Mouse (Mus musculus) adrenal gland, postnatal 25 days (tissue): ENCODE data around the gene Ptprt. TPM values are rescaled to one million over a fixed set of nuclear protein-coding genes. Genes with fewer than 3 reads are reported as not detected.

ENCODE experiments used
- DNase-seq: peaks from one replicate; pipeline ENCODE4 v3.0.0; 2021; ENCODE audit warnings: mixed read lengths
- total RNA-seq: library from RNA; stranded (reverse); gene quantifications from 2 replicates; pipeline ENCODE4 v1.2.3, GENCODE M21; 2021

The Ptprt gene
- total RNA-seq, 1 experiment from 2014 or later: 0.15 TPM

DNA sequence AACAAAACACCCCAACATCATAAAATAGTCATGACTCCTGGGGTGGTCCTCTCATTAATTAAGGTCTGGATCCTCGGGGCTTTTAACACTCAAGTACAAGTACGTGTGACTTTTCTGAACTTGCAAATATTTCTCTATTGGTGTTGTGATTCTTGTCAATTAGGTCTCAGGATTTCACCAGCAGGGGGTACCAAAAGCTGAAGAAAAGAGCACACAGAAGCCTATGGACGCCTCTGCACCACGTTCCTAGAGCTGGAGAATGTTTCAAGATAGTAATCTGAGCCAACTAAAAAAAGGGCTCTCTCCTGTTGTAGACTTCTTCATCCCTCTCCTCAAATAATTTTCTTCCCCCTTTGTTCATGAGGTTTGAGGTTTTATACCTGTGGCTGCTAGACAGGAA, 1000.1 kb downstream of the Ptprt start:
- no peak for DNase-seq

DNA sequence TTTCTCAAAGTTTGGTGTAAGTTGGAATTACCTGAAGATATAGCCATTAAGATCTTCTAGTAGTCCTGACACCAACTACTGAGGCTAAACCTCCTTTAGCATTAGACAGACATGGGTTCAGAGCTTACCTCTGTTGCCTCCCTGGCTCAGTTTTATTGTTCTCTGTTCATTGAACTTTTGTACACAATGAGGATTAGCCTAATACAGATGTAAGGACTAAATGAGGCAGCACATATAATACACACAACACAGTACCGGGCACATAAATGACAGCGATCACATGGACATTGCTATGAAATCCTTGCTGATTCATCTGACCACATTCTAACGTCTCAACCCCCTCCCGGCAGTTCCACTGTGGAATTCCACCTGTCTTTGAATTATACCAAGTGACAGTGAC, 1003.9 kb downstream of the Ptprt start:
- DNase-seq: no peak

DNA sequence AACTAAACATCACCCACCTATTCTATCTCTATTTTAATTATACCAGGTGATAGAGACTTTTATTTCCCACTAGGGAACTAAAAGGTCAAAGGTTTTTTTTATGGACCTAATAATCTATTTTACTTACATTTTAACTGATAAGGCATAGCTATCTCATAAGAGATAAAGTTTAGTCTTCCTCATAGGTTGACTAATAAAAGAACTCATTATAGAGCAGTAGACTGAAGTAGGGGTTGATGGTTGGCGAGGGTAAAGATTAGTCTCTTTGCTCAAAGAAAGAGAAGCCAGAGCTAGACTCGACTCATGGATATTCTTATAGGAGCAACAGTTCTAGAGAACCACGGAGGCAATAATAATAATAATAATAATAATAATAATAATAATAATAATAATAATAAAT, 1004.3 kb downstream of the Ptprt start:
- DNase-seq: no peak

DNA sequence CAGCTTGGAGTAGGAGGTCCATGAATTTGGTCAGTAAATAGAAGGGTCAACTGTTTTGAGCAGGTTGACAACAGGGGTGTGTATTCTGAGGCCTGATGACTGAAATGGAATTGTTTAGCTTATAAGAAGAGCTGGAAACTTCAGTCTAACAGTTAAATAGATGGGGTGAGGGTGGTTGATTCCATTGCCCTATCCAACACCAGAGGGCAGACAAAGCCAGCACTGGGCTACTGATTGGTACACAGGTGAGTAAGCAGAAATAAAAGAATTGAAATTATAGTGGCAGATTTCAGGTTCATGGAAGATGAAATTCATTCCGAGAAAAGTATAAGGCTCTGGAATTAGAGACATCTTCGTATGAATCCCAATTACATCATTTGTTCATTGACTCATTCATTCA, 1020.1 kb downstream of the Ptprt start:
- no peak for DNase-seq

DNA sequence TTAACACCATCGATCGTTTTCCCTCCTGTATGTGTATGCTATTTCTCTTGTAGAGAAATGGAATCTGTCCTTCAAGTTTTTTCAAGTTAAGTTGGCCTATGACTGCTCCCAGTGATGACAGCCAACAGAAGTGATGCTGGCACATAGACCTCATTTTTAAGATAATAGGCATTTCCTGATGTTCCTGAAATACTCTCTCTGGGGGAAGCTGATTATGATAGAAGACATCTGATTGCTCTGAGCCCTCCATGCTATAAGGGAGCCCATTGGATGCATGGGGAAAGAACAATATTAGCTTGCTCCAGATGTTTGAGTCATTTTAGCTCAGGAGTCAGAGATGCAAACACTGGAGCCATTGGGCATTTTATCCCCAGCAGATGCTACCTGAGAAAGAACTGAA, 1026.9 kb downstream of the Ptprt start:
- no peak for DNase-seq

DNA sequence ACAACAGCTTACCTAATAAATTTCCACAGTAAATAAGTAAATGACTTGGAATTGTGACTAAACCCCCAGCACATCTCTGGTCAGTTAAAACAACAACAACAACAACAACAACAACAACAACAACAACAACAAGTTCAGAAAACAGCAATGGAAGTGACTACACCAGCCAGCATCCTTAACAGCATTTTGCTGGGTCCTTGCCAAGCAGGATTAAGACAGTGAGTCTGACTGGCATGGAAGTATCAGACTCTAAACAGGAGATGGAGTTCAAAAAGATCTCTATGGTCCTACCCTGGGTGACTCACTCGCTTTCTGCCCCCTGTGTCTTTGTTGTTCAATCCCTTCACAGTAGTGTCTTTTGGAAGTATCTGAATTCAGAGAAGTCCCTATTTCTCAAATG, 1035.1 kb downstream of the Ptprt start:
- DNase-seq: no peak

DNA sequence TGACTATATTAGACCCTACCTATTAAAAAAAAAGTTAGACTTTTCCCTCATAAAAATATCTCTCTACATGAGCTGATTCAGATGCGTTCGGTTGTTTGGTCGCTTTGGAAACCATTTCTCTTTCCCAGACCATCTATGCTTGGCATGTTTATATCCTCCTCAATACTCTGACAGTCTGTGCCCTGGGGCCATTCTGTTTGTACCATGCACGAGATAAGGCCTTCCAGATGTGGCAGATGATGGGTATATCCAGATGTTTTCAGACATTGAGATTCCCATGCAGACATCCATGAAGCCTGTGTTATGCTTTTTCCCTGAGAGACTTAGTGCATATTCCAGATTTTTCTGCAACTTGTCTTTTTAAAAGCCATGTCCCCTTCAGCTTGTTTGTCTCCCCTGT, 1052.5 kb downstream of the Ptprt start:
- no peak for DNase-seq

DNA sequence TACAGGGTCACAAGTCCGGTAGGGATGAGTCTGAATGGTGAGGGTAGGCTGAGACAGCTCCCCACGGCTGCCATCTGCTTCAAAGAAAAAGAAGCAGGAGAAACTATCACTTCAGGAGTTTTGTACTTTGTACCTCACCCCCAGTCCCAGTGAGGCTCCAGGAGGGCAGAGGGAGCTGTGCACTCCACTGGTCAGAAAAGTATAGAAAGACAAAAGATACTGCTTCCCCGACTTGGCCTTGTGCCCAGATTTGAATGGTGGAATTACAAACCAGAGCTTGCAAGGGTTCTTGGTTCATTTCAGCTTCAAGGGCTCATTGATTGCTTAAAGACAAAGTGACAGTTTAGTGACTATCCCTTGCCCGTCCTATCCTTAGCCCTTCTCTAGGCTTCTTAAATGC, 1053.6 kb downstream of the Ptprt start:
- no peak for DNase-seq

DNA sequence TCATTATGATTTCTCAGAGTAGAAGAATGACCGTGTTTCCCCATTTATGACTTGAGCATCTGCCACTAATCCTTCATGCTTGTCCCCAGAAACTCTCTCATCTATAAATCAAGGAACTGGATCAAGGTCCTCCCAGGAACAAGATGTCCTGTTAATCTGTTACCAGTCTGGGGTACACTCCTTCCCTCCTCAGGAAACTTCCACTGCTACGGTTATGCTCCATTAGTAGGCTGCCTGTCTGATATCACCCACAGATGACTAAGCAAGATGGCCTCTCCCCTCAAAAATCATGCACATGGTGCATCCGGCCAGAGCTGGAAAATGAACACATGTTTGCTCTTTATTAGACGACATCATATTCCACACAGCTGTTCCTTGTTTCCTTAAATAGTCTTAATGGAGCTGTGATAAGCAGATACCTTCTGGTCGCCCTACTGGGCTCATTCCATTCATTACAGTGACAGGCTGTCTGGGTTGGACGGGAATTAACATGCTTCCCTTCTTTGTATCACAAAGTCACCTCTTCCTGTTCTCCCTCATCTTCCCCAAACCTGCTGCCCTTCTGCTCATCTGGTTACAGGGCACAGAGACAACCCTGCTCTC, 1060.6 kb downstream of the Ptprt start:
- DNase-seq: no peak

DNA sequence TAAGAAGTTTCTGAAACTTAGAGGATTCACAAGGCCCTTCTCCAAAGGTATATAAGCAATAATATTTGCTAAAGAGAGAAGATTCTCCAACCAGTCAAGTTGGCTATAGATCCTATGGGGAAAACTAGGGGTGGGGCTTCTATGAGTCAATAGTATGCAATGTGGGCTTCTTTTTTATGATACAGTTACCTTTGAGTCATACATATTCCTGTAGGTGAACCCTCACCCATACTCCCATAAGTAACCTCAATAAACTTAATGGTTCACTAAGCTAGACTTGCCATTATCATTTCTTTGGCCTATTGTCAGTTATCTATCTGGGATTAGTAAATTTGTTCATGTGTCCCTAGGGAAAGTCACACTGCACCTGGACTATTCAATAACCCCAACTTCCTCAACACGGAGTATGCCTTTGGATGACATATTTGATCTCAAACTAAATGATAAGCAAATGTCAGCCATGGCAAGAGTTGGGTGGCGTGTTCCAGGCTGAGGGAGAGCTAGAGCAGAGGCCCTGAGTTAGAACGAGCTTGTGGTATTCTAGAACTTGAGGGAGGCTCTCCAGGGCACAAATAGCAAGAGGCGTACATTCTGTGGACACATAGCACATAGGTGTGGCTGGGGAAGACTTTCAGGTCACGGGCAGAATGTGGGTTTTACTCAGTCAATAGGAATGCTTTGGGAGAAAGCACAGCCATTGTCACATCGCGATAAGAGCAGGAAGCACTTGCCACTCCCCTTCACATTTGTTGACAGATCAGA, 1067.4 kb downstream of the Ptprt start:
- DNase-seq: no peak

DNA sequence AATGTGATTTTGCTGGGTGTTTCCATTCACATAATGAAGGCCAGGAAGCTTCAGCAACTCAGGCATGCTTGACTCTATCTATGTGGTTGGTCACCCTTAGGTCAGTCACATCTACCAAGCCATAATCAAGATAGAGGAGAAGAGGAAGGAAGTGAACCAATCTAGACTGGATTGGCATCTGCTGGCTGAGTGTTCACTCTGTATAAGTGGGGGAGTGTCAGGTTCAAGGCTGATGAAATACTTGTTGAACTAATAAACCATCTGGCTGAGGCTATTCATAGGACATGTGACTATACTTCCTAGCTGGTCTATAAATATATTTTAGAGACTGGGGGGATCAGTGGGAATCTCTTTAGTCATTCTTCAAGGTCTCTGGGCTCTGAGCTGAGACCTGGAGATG, 1086.5 kb downstream of the Ptprt start:
- no peak for DNase-seq

DNA sequence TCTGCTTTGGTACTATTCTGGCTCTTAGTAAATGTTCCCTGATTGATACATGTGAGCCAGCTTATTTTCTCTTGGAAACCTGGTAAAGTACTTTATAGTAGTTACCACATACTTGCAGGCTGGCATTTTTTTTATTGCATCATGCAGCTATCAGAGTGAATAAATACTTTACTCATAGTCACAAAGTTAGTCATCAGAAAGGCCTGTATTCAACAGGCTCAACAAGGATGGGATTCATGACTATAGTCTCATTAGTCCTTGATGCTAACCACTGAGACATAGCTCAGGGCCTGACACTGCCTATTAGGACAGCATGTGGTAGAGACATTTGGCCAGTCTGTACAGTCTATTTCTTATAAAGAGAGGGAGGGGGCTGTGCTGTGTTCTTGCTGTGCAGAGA, 1088.7 kb downstream of the Ptprt start:
- no peak for DNase-seq

DNA sequence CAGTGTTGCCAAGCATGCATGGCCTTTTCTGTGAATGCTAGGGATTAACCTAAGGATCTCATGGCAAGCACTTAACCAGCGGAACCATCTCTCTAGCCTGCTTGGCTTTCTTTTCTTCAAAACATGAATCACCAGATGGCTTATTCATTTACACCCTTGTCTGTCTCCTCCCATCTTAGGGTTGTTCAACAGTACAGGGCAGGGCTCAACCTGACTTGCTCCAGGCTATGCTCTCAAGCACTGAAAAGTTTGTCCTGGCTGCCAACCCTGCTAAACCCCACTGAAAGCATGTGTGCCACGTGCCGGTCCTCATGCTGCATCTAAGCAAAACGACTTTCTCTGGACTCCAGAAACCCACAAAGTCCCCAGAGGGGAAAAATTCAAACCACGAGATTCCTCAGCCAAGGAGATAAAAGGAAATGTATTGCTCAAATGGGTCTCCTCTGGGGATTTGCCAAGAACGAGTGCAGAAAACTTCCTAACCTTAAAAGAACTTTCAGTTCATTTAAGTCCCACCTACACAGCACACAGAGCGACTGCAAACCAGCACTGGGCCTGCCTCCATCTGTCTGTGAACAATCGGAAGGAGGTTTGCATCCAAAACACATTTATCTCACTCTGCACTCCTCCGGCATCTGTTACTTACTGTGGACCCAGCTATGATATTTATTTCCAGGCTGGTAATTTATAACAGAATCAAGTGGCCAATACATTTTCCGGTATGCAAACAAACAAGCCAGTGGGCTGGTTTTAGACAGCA, 1090.5 kb downstream of the Ptprt start:
- no peak for DNase-seq

DNA sequence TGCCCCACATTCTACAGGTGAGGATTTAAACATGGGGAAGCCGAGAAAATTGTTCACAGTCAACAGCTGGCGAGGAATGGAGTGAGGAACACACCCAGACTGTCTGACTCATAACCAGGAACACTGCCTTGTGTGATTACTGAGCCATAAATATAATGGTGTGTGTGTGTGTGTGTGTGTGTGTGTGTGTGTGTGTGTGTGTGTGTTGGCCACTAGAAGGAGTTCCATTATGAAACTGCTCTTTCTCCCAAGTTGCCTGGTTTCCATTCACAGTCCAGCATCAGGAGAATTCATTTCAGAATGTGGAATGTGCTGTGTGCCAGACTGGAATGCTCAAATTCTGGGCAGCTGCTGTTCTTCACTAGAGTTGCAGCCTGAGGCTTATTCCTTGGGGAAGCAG, 1099.4 kb downstream of the Ptprt start:
- peak; percentile 8 for DNase-seq

DNA sequence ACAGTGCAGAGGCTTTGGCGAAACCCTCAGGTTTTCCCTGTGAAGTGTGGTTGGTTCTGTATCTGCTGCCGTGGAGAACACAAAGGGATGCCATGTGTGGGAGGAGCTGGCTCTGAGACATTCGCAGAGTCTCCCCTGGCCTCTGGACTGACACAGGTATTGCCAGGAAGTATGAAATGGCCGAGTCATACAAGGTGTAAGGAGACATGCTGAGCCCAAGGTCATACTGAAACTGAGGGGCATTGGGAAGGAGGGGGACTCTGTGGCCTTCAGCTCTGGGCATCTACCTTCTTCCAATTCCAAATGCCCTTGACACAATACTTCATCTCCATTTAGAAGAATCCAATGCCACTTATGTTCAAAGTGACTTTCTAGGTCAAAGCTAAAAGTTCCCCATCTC, 1103.1 kb downstream of the Ptprt start:
- DNase-seq: no peak

DNA sequence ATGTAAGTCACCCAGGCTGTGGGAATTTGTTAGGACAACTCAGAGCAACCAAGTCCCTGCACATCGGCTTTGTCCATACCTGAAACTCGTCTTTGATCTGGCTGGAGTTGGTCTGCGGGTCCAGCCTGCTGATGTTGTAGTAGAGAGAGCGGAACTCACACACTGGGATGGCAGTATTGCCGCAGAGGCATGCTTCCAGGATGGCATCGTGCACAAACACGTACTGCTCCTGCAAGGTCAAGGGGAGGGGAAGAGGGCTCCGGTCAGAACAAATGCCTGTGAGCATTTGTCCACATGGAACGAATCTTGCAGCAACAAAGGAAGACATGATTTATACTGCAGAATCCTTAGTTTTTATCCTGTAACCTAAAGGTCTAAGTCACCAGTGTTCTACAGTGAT, 1107.3 kb downstream of the Ptprt start:
- DNase-seq: peak; percentile 20

DNA sequence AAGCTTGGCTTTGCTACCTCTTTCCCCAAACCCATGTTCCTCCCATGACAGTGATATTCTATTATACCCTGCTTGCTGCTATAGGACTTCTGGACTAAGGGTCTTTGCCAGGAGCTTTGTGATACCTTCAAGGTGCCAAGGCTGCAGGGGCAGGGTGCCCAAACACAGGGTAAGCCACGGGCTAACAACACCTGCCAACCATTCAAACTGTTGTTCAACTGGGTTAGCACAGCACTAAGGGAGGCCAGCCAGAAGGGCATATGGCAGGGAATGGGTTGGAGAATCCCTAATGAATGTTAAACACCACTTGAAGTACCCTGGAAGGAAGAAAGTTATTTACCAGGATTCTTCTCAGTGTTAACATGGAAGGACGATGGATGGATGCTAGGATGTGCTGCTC, 1108.9 kb downstream of the Ptprt start:
- no peak for DNase-seq

DNA sequence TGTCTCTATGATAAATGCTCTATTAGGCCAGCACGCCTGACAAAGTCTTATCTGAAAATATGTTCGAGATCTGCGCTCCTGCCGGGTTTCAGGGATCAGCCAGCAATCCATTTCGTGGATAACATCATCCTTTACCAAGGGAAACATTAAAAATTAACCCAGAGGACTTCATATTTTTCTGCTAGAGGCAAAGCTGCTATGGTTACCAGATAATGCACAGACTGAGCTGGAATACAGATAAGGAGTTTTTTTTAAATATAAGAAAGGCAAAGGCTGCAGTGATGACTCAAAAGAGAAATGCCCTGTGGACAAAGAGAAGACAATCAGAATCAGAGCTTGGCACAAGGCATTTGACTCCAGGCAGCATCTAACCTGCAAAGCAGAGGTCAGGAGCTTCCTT, 1111.4 kb downstream of the Ptprt start:
- DNase-seq: no peak

DNA sequence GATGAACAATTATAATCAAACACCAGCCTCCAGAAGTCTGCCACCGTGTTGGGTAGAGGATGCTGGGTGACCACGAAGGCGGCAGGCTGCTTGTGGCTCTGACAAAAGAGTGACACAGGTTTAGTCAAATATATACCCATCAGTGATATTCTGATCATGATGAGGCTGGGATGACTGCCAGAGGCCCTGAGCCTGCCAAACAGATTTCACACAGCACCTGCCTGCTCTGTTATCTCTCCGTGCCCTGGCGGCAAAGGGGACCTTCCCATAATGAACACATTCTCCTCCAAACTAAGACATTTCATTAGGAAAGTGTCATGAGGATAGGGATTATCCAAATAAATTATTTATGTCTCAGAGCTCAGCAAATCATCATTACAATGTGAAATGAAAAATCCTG, 1113.6 kb downstream of the Ptprt start:
- no peak for DNase-seq

DNA sequence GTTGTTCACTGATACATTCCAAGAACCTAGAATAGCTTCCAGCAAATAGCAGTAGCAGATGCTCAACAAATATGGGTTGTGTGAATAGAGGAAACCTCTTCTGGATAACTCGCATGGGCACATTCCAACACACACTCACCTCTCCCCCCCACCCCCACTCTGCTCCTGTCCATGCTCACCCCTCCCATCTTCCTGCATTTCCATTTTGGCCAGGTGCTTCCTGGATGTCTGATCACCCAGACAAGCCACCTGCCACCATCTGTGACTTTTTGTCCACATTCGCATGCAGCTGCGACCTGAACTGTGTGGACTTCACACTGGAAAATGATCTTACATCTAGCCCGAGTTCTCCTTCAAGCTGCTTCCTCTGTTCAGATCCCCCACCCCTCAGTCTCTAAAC, 1115.5 kb downstream of the Ptprt start:
- DNase-seq: no peak

DNA sequence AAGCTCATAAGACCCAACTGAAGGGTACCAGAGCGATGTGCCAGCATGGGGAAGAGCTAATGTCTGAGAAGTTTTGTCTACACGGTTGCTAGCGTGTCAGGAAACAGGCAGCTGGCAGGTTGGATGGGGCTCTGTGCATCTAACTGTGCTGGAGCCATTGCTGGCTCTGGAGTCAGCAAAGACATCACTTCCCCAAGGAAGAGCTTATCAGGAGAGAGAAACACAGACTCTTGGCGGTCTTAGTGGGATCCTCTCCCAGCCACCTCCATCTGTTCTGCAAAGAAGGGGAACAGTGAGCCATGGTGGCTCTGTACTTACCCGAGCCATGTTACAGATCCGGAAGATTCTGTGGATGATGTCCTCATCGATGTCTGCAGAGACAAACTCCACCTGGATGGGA, 1126.8 kb downstream of the Ptprt start:
- no peak for DNase-seq

DNA sequence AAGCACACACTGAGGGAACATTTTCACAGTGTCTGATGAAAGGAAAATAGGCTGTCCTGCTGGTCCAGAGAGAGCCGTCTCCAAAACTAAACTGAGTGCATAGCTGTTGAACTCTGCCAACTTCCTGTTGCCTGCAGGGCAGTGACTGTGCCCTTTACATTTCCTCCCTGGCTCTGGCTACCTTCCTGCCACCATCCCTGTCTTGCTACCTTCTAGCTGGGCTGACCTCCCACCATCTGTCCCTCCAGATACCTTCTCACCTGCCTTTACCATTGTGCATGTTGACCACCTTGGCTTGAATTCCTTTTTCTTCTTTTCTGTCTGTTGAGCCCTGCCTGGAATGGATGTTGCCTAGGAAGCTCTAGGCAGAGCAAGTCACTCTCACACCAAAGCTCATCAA, 1133.8 kb downstream of the Ptprt start:
- no peak for DNase-seq

DNA sequence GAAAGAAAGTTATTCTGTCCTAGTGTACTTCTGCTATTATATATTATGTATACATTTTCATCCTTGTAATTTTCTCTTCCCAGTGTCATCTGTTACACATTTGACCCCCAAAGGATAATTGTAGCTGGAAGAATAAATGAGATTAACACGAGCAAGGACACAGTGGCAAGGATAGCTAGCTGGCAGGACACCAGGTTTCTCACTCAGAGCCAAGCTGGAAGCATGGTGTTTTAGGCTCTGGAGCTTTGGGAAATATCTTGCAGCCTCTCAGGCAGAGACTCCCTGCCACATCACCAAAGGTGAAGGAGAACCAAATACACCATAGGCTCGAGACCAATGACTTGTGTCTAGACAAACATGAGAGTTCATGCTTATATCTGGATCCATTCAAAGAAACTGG, 1141.3 kb downstream of the Ptprt start:
- peak; percentile 20 for DNase-seq

DNA sequence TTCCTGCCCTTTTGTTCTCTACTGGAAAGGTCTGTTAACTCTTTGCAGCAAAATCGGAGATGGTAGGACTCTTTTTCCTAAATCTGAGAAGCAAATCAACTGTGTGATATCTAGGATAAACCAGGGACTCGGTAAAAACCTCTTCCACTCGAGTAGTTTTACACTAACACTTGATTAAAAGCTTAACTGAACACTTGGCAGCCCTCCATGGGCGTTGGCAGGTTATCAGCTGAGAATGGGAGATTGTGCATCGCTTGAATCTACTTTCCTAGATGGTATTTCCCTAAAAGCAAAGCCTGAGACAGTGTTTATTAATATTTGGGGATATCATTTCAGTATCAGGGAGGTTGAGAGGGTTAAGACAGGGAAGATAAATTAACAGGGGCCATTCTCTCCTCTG, 1144.0 kb downstream of the Ptprt start:
- peak; percentile 75 for DNase-seq
